Mouse (Mus musculus) brown adipose tissue, adult 24 weeks (tissue): ENCODE results near the gene Hmx1. TPM values are rescaled to one million over a fixed set of nuclear protein-coding genes. Genes with fewer than 3 reads are reported as not detected.
A peak's percentile ranks its signal among the peaks of the same experiment; 100 is the strongest.

Source experiments
- H3K27ac ChIP-seq: fragments of 200-500 bp; replicated peaks from 2 replicates; pipeline ENCODE4 v1.5.1; 2012; ENCODE audit warnings: low read depth, mild to moderate bottlenecking, low read length
- H3K4me1 ChIP-seq: fragments of 200-500 bp; 2 replicates; pipeline ENCODE4 v1.6.1; 2012; ENCODE audit warnings: low read length, mixed read lengths; ENCODE audit not compliant: control insufficient read depth, insufficient read depth, insufficient read length
- H3K4me3 ChIP-seq: fragments of 200-500 bp; 2 replicates; pipeline ENCODE4 v1.5.1; 2012; ENCODE audit warnings: low read depth, mild to moderate bottlenecking, low read length, moderate library complexity; ENCODE audit not compliant: insufficient read depth
- polyA plus RNA-seq: library from polyadenylated mRNA; stranded (reverse); fragments of >200 nt; gene quantifications from 2 replicates; pipeline ENCODE4 v1.2.4, GENCODE M21; 2012; ENCODE audit not compliant: missing spikeins, insufficient read depth, insufficient read length

Gene Hmx1
- polyA plus RNA-seq, 1 experiment, result not detected

- Histone ChIP-seq H3K4me1 (no peaks in the 10 kb centered on the region), H3K27ac (no peak overlapping the region), H3K4me3 (peak overlapping the region; percentile 13)
Measured at GRCm38 (mm10) chr5:35391656-35392333, 2.9 kb downstream of the Hmx1 start.

GRCm38 (mm10) chr5:35392334-35392695 is 3.4 kb downstream of the Hmx1 start:
- no peak overlapping the region for H3K27ac ChIP-seq
- no peaks in the 10 kb centered on the region for H3K4me1 ChIP-seq
- peak overlapping the region; percentile 13; the same call in 1 of the 2 replicates for H3K4me3 ChIP-seq

GRCm38 (mm10) chr5:35395566-35396440 is 6.9 kb downstream of the Hmx1 start:
- H3K4me3 ChIP-seq, result no peak overlapping the region
- H3K4me1 ChIP-seq, result no peaks in the 10 kb centered on the region
- no peak overlapping the region for H3K27ac ChIP-seq

- Histone ChIP-seq H3K4me1 (no peaks in the 10 kb centered on the region), H3K4me3 (no peak overlapping the region), H3K27ac (no peak overlapping the region)
Measured at GRCm38 (mm10) chr5:35396976-35397641, 8.2 kb downstream of the Hmx1 start.

- no peaks in the 10 kb centered on the region for H3K4me1 ChIP-seq
- no peak overlapping the region for H3K27ac ChIP-seq
- H3K4me3 ChIP-seq, result no peak overlapping the region
Measured at GRCm38 (mm10) chr5:35397642-35398309, 8.9 kb downstream of the Hmx1 start.

- no peak overlapping the region for H3K27ac ChIP-seq
Measured at GRCm38 (mm10) chr5:35398310-35398910, 9.5 kb downstream of the Hmx1 start.

GRCm38 (mm10) chr5:35399061-35399460 is 10.2 kb downstream of the Hmx1 start:
- Histone ChIP-seq H3K4me3 (no peak overlapping the region), H3K27ac (no peak overlapping the region)

More at GRCm38 (mm10) chr5:35398310-35398910, 9.5 kb downstream of the Hmx1 start:
- Histone ChIP-seq H3K4me1 (no peaks in the 10 kb centered on the region), H3K4me3 (no peak overlapping the region)

GRCm38 (mm10) chr5:35399704-35400320 is 10.9 kb downstream of the Hmx1 start:
- H3K27ac ChIP-seq, result no peak overlapping the region
- no peak overlapping the region for H3K4me3 ChIP-seq
- no peaks in the 10 kb centered on the region for H3K4me1 ChIP-seq

More at GRCm38 (mm10) chr5:35399061-35399460, 10.2 kb downstream of the Hmx1 start:
- H3K4me1 ChIP-seq, result no peaks in the 10 kb centered on the region

GRCm38 (mm10) chr5:35401240-35401639 is 12.3 kb downstream of the Hmx1 start:
- no peak overlapping the region for H3K4me3 ChIP-seq
- no peak overlapping the region for H3K27ac ChIP-seq
- no peaks in the 10 kb centered on the region for H3K4me1 ChIP-seq

GRCm38 (mm10) chr5:35407411-35407930 is 18.6 kb downstream of the Hmx1 start:
- no peaks in the 10 kb centered on the region for H3K4me1 ChIP-seq
- no peak overlapping the region for H3K4me3 ChIP-seq
- H3K27ac ChIP-seq, result no peak overlapping the region

GRCm38 (mm10) chr5:35411028-35411427 is 22.1 kb downstream of the Hmx1 start:
- Histone ChIP-seq H3K4me3 (no peak overlapping the region), H3K27ac (no peak overlapping the region), H3K4me1 (no peaks in the 10 kb centered on the region)

- H3K27ac ChIP-seq, result no peak overlapping the region
- H3K4me3 ChIP-seq, result no peak overlapping the region
- no peaks in the 10 kb centered on the region for H3K4me1 ChIP-seq
Measured at GRCm38 (mm10) chr5:35412833-35413232, 23.9 kb downstream of the Hmx1 start.

GRCm38 (mm10) chr5:35417707-35418106 is 28.8 kb downstream of the Hmx1 start:
- no peaks in the 10 kb centered on the region for H3K4me1 ChIP-seq
- H3K27ac ChIP-seq, result no peak overlapping the region
- H3K4me3 ChIP-seq, result no peak overlapping the region

- Histone ChIP-seq H3K27ac (no peak overlapping the region), H3K4me3 (no peak overlapping the region), H3K4me1 (no peaks in the 10 kb centered on the region)
Measured at GRCm38 (mm10) chr5:35421622-35422021, 32.7 kb downstream of the Hmx1 start.
